Mouse (Mus musculus) olfactory bulb, adult 2 months (tissue): ENCODE data around the gene Txndc5. TPM values are rescaled to one million over a fixed set of nuclear protein-coding genes. Genes with fewer than 3 reads are reported as not detected.

Source experiments
- H3K27ac ChIP-seq: fragments of 200-500 bp; 2 replicates; pipeline ENCODE4 v1.5.1; 2012; ENCODE audit warnings: low read depth, low read length; ENCODE audit not compliant: insufficient read depth
- H3K4me1 ChIP-seq: fragments of 200-500 bp; 2 replicates; pipeline ENCODE4 v1.6.1; 2012; ENCODE audit warnings: low read length; ENCODE audit not compliant: control insufficient read depth, insufficient read depth
- H3K4me3 ChIP-seq: fragments of 200-500 bp; 2 replicates; pipeline ENCODE4 v1.5.1; 2012; ENCODE audit warnings: mild to moderate bottlenecking, low read depth, low read length, moderate library complexity; ENCODE audit not compliant: insufficient read depth
- CTCF ChIP-seq: fragments of 200-500 bp; IDR thresholded peaks from 2 replicates; pipeline ENCODE4 v1.5.1; 2012; ENCODE audit warnings: low read depth, mild to moderate bottlenecking, low read length, moderate library complexity; ENCODE audit not compliant: insufficient read depth
- POLR2A ChIP-seq: fragments of 200-500 bp; IDR thresholded peaks from 2 replicates; pipeline ENCODE4 v1.6.1; 2012; ENCODE audit warnings: mild to moderate bottlenecking, low read depth, low read length, moderate library complexity; ENCODE audit not compliant: insufficient read depth
- WGBS: fragments of 180-500 bp; shearing (Covaris S2); methylation state at CpG from one replicate; pipeline ENCODE4 v1.1.7; 2018; 5-methylcytosine and 5-hydroxymethylcytosine counted together
- polyA plus RNA-seq: library from polyadenylated mRNA; stranded (reverse); fragments of >200 nt; gene quantifications from 2 replicates; pipeline ENCODE4 v1.2.4, GENCODE M21; 2012; ENCODE audit warnings: low replicate concordance; ENCODE audit not compliant: missing spikeins, insufficient read depth, insufficient read length

The Txndc5 gene
- polyA plus RNA-seq, 1 experiment: not detected

- WGBS: 82% methylated on average over 3 of the region's 3 CpGs
- H3K27ac ChIP-seq: no peak overlapping the region
- no peak overlapping the region for H3K4me3 ChIP-seq
- H3K4me1 ChIP-seq: no peaks in the 10 kb centered on the region; the same call in 1 of the 2 replicates
- no peak for TF ChIP-seq POLR2A
- TF ChIP-seq CTCF: no peak
Observed at GRCm38 (mm10) chr13:38515845-38516244, 12.8 kb downstream of the Txndc5 start.

- WGBS: 97% methylated on average over 2 of the region's 2 CpGs
- no peak overlapping the region for H3K4me3 ChIP-seq
- H3K27ac ChIP-seq: no peak overlapping the region
- no peaks in the 10 kb centered on the region; the same call in 1 of the 2 replicates for H3K4me1 ChIP-seq
- no peak for TF ChIP-seq POLR2A
- TF ChIP-seq CTCF: no peak
Observed at GRCm38 (mm10) chr13:38515431-38515830, 13.2 kb downstream of the Txndc5 start.

GRCm38 (mm10) chr13:38513921-38514320, 14.7 kb downstream of the Txndc5 start:
- no peak overlapping the region for H3K4me3 ChIP-seq
- no peak overlapping the region for H3K27ac ChIP-seq
- H3K4me1 ChIP-seq: no peaks in the 10 kb centered on the region; the same call in 1 of the 2 replicates
- 85% methylated on average over 7 of the region's 7 CpGs for WGBS
- no peak for TF ChIP-seq CTCF
- TF ChIP-seq POLR2A: no peak

- Histone ChIP-seq H3K27ac (no peak overlapping the region), H3K4me1 (no peaks in the 10 kb centered on the region; the same call in 1 of the 2 replicates), H3K4me3 (no peak overlapping the region)
- TF ChIP-seq CTCF: no peak
- no peak for TF ChIP-seq POLR2A
- 88% methylated on average over 10 of the region's 10 CpGs for WGBS
Observed at GRCm38 (mm10) chr13:38511979-38512378, 16.6 kb downstream of the Txndc5 start.

- Histone ChIP-seq H3K27ac (no peak overlapping the region), H3K4me1 (peaks cover 2% of the 10 kb centered on the region; the same call in 1 of the 2 replicates), H3K4me3 (no peak overlapping the region)
- WGBS: 67% methylated on average over 8 of the region's 8 CpGs
- TF ChIP-seq CTCF (no peak), POLR2A (no peak)
Observed at GRCm38 (mm10) chr13:38509681-38510341, 18.8 kb downstream of the Txndc5 start.

GRCm38 (mm10) chr13:38506936-38507335, 21.7 kb downstream of the Txndc5 start:
- TF ChIP-seq POLR2A: no peak
- Histone ChIP-seq H3K4me1 (0 out of 2 replicates have a peak, but pooled peaks cover 2% of the 10 kb centered on the region), H3K4me3 (no peak overlapping the region), H3K27ac (no peak overlapping the region)
- 93% methylated on average over 10 of the region's 10 CpGs for WGBS

- Histone ChIP-seq H3K4me3 (no peak overlapping the region), H3K4me1 (0 out of 2 replicates have a peak, but pooled peaks cover 2% of the 10 kb centered on the region), H3K27ac (no peak overlapping the region)
- 81% methylated on average over 8 of the region's 8 CpGs for WGBS
- TF ChIP-seq POLR2A (no peak), CTCF (no peak)
Observed at GRCm38 (mm10) chr13:38506320-38506719, 22.3 kb downstream of the Txndc5 start.

- TF ChIP-seq POLR2A: no peak
- TF ChIP-seq CTCF: no peak
- Histone ChIP-seq H3K27ac (no peak overlapping the region), H3K4me1 (0 out of 2 replicates have a peak, but pooled peaks cover 2% of the 10 kb centered on the region), H3K4me3 (no peak overlapping the region)
- 88% methylated on average over 14 of the region's 14 CpGs for WGBS
Observed at GRCm38 (mm10) chr13:38503137-38503849, 25.3 kb downstream of the Txndc5 start.

- Histone ChIP-seq H3K4me1 (0 out of 2 replicates have a peak, but pooled peaks cover 2% of the 10 kb centered on the region), H3K4me3 (no peak overlapping the region), H3K27ac (no peak overlapping the region)
- WGBS: 90% methylated on average over 12 of the region's 12 CpGs
- no peak for TF ChIP-seq CTCF
- TF ChIP-seq POLR2A: no peak
Observed at GRCm38 (mm10) chr13:38501314-38501713, 27.3 kb downstream of the Txndc5 start.
